Mouse (Mus musculus) lung, postnatal 0 days (tissue): ENCODE data around the gene Coro1b.

Experiments
- CTCF ChIP-seq: IDR thresholded peaks from 2 replicates; pipeline ENCODE4 v1.5.1; 2016; ENCODE audit warnings: antibody characterized with exemption, mild to moderate bottlenecking
- EP300 ChIP-seq: IDR thresholded peaks from 2 replicates; pipeline ENCODE4 v1.6.1; 2016; ENCODE audit warnings: antibody characterized with exemption, mild to moderate bottlenecking, control low read depth

GRCm38 (mm10) chr19:4197180-4197579, 48.8 kb downstream of the Coro1b start:
- TF ChIP-seq CTCF: no peak
- TF ChIP-seq EP300: no peak
